24 mouse cellular contexts compared by ENCODE assay signal in genomic region chr2:59359760-59360342, GRCm38 (mm10).
DNase-seq lines count a peak whose midpoint lies in the region; ATAC-seq and TF ChIP-seq lines count a peak whose summit lies in the region.
"Had no signal": no experiment of that assay in that cellular context is flagged by ENCODE, and none has a peak within 500 bp of the region (broad histone marks: within the 10 kb centered on the region; RNA-seq: fewer than 3 reads in every experiment).

No protein-coding gene starts in this region.

- no peaks in the 10 kb centered on the region for H3K27me3 ChIP-seq in forebrain, embryonic 15.5 days
- no peaks in the 10 kb centered on the region for H3K27me3 ChIP-seq in forebrain, embryonic 11.5 days (ENCODE audit: control insufficient read depth, insufficient read depth, low read length)
- H3K27me3 ChIP-seq in hindbrain, embryonic 14.5 days (ENCODE audit: control insufficient read depth, insufficient read depth, low read length) = no peaks in the 10 kb centered on the region
- H3K27me3 ChIP-seq in hindbrain, embryonic 10.5 days (ENCODE audit: insufficient read depth, poor library complexity, severe bottlenecking) = no peaks in the 10 kb centered on the region
- no peaks in the 10 kb centered on the region for H3K27me3 ChIP-seq in midbrain, embryonic 11.5 days (ENCODE audit: control insufficient read depth, insufficient read depth, low read length)
- H3K27me3 ChIP-seq in midbrain, embryonic 16.5 days (ENCODE audit: control insufficient read depth, insufficient read depth, low read depth, low read length) = no peaks in the 10 kb centered on the region
- H3K27me3 ChIP-seq in forebrain, postnatal 0 days (ENCODE audit: insufficient read depth, low read length) = no peaks in the 10 kb centered on the region
- H3K27me3 ChIP-seq in limb, embryonic 10.5 days (ENCODE audit: low read depth, poor library complexity, severe bottlenecking) = no peaks in the 10 kb centered on the region
- H3K27me3 ChIP-seq: CH12.LX; embryonic facial prominence, embryonic 13.5 days; heart, embryonic 15.5 days; Patski had no signal

- no peak for DNase-seq in forebrain, embryonic 11.5 days (ENCODE audit: low spot score)
- no peak for DNase-seq in hindbrain, embryonic 14.5 days (ENCODE audit: low spot score)
- no peak for DNase-seq in hindbrain, embryonic 10.5 days (ENCODE audit: low spot score)
- peak; percentile 14 for DNase-seq in midbrain, embryonic 11.5 days (ENCODE audit: low spot score, missing footprints)
- peak; percentile 46 for DNase-seq in forebrain, postnatal 0 days
- no peak for DNase-seq in limb, embryonic 10.5 days (ENCODE audit: low spot score)
- DNase-seq: adrenal gland, postnatal 14 days; cerebellum, adult 18-20 months; cerebellum, adult 9-11 months; cerebellum, postnatal 36 days; gastrocnemius, adult 2 months; gastrocnemius, postnatal 36 days; heart, adult 18-20 months; heart, postnatal 14 days; kidney, adult 2 months had no signal

- H3K9me3 ChIP-seq in forebrain, embryonic 15.5 days = no peaks in the 10 kb centered on the region
- no peaks in the 10 kb centered on the region for H3K9me3 ChIP-seq in forebrain, embryonic 11.5 days (ENCODE audit: control insufficient read depth, low read length)
- H3K9me3 ChIP-seq in hindbrain, embryonic 14.5 days (ENCODE audit: control insufficient read depth, low read length) = no peaks in the 10 kb centered on the region
- no peaks in the 10 kb centered on the region for H3K9me3 ChIP-seq in hindbrain, embryonic 10.5 days
- no peaks in the 10 kb centered on the region for H3K9me3 ChIP-seq in midbrain, embryonic 11.5 days (ENCODE audit: control insufficient read depth, low read length)
- H3K9me3 ChIP-seq in midbrain, embryonic 16.5 days (replicated peaks; ENCODE audit: control insufficient read depth, low read length, poor library complexity, severe bottlenecking) = no peaks in the 10 kb centered on the region
- H3K9me3 ChIP-seq in forebrain, postnatal 0 days (ENCODE audit: low read length) = no peaks in the 10 kb centered on the region
- no peaks in the 10 kb centered on the region for H3K9me3 ChIP-seq in limb, embryonic 10.5 days (replicated peaks)
- H3K9me3 ChIP-seq: embryonic facial prominence, embryonic 13.5 days; heart, embryonic 15.5 days had no signal

- no peak overlapping the region; the same call in 1 of the 2 replicates for H3K27ac ChIP-seq in forebrain, embryonic 15.5 days (replicated peaks)
- no peak overlapping the region for H3K27ac ChIP-seq in forebrain, embryonic 11.5 days (ENCODE audit: low read depth, low read length)
- H3K27ac ChIP-seq in hindbrain, embryonic 14.5 days = no peak overlapping the region
- no peak overlapping the region for H3K27ac ChIP-seq in hindbrain, embryonic 10.5 days
- H3K27ac ChIP-seq in midbrain, embryonic 11.5 days (ENCODE audit: low read depth, low read length) = no peak overlapping the region
- H3K27ac ChIP-seq in midbrain, embryonic 16.5 days (ENCODE audit: low read length) = no peak overlapping the region
- H3K27ac ChIP-seq in forebrain, postnatal 0 days (ENCODE audit: low read depth, low read length) = no peak overlapping the region; the same call in 1 of the 2 replicates
- no peak overlapping the region for H3K27ac ChIP-seq in limb, embryonic 10.5 days
- H3K27ac ChIP-seq: embryonic facial prominence, embryonic 13.5 days; gastrocnemius, adult 2 months; heart, embryonic 15.5 days had no signal

- H3K4me1 ChIP-seq in forebrain, embryonic 15.5 days = peaks cover 4% of the 10 kb centered on the region; the same call in 1 of the 2 replicates
- no peaks in the 10 kb centered on the region for H3K4me1 ChIP-seq in forebrain, embryonic 11.5 days (replicated peaks; ENCODE audit: control insufficient read depth, insufficient read depth, low read length)
- no peaks in the 10 kb centered on the region for H3K4me1 ChIP-seq in hindbrain, embryonic 14.5 days (replicated peaks; ENCODE audit: control insufficient read depth, insufficient read depth, low read length)
- H3K4me1 ChIP-seq in hindbrain, embryonic 10.5 days (replicated peaks) = peaks cover 11% of the 10 kb centered on the region
- H3K4me1 ChIP-seq in midbrain, embryonic 11.5 days (ENCODE audit: control insufficient read depth, insufficient read depth, low read length) = no peaks in the 10 kb centered on the region
- H3K4me1 ChIP-seq in midbrain, embryonic 16.5 days (ENCODE audit: control insufficient read depth, insufficient read depth, low read length) = no peaks in the 10 kb centered on the region; the same call in 1 of the 2 replicates
- 0 out of 2 replicates have a peak, but pooled peaks cover 5% of the 10 kb centered on the region for H3K4me1 ChIP-seq in forebrain, postnatal 0 days (ENCODE audit: insufficient read depth)
- no peaks in the 10 kb centered on the region; the same call in 1 of the 2 replicates for H3K4me1 ChIP-seq in limb, embryonic 10.5 days

- H3K4me3 ChIP-seq in forebrain, embryonic 15.5 days = no peak overlapping the region
- no peak overlapping the region for H3K4me3 ChIP-seq in forebrain, embryonic 11.5 days (ENCODE audit: low read depth, low read length)
- no peak overlapping the region for H3K4me3 ChIP-seq in hindbrain, embryonic 14.5 days (replicated peaks; ENCODE audit: low read length)
- H3K4me3 ChIP-seq in hindbrain, embryonic 10.5 days = no peak overlapping the region
- no peak overlapping the region for H3K4me3 ChIP-seq in midbrain, embryonic 11.5 days (ENCODE audit: low read depth, low read length)
- H3K4me3 ChIP-seq in midbrain, embryonic 16.5 days (ENCODE audit: low read depth, low read length) = no peak overlapping the region
- no peak overlapping the region for H3K4me3 ChIP-seq in forebrain, postnatal 0 days (ENCODE audit: low read depth, low read length)
- no peak overlapping the region for H3K4me3 ChIP-seq in limb, embryonic 10.5 days
- H3K4me3 ChIP-seq: embryonic facial prominence, embryonic 13.5 days; gastrocnemius, adult 2 months; heart, embryonic 15.5 days had no signal

- no peak overlapping the region for H3K4me2 ChIP-seq in forebrain, embryonic 15.5 days (replicated peaks)
- H3K4me2 ChIP-seq in forebrain, embryonic 11.5 days (ENCODE audit: low read depth, low read length, severe bottlenecking) = no peak overlapping the region
- no peak overlapping the region for H3K4me2 ChIP-seq in hindbrain, embryonic 14.5 days (replicated peaks)
- no peak overlapping the region for H3K4me2 ChIP-seq in midbrain, embryonic 11.5 days
- H3K4me2 ChIP-seq in midbrain, embryonic 16.5 days (ENCODE audit: low read length) = no peak overlapping the region
- H3K4me2 ChIP-seq in forebrain, postnatal 0 days (ENCODE audit: low read depth) = no peak overlapping the region
- H3K4me2 ChIP-seq: embryonic facial prominence, embryonic 13.5 days; heart, embryonic 11.5 days; heart, embryonic 15.5 days had no signal

- WGBS in forebrain, embryonic 15.5 days = 53% methylated on average over 9 of the region's 9 CpGs
- 79% methylated on average over 9 of the region's 9 CpGs for WGBS in forebrain, embryonic 11.5 days
- WGBS in hindbrain, embryonic 14.5 days = 73% methylated on average over 9 of the region's 9 CpGs
- WGBS in hindbrain, embryonic 10.5 days = 82% methylated on average over 9 of the region's 9 CpGs
- 83% methylated on average over 9 of the region's 9 CpGs for WGBS in midbrain, embryonic 11.5 days
- WGBS in midbrain, embryonic 16.5 days = 75% methylated on average over 9 of the region's 9 CpGs
- 52% methylated on average over 9 of the region's 9 CpGs for WGBS in forebrain, postnatal 0 days
- 86% methylated on average over 9 of the region's 9 CpGs for WGBS in limb, embryonic 10.5 days

- H3K9ac ChIP-seq in forebrain, embryonic 15.5 days (replicated peaks) = no peak overlapping the region
- H3K9ac ChIP-seq in forebrain, embryonic 11.5 days (ENCODE audit: low read length) = no peak overlapping the region
- H3K9ac ChIP-seq in hindbrain, embryonic 14.5 days = no peak overlapping the region
- H3K9ac ChIP-seq in midbrain, embryonic 11.5 days (ENCODE audit: low read length) = no peak overlapping the region
- H3K9ac ChIP-seq in midbrain, embryonic 16.5 days (ENCODE audit: low read depth, low read length) = no peak overlapping the region
- no peak overlapping the region for H3K9ac ChIP-seq in forebrain, postnatal 0 days
- H3K9ac ChIP-seq: embryonic facial prominence, embryonic 13.5 days; heart, embryonic 15.5 days had no signal

- TF ChIP-seq CTCF in forebrain, postnatal 0 days (IDR thresholded peaks at IDR 0.05; ENCODE audit: low read depth) = no peak

- ATAC-seq in forebrain, embryonic 15.5 days (replicated peaks) = peak; percentile 53; the same call in 1 of the 2 replicates
- ATAC-seq in forebrain, embryonic 11.5 days (replicated peaks; ENCODE audit: low FRiP score) = no peak
- peak; percentile 13; the same call in 1 of the 2 replicates for ATAC-seq in hindbrain, embryonic 14.5 days (ENCODE audit: low FRiP score)
- ATAC-seq in midbrain, embryonic 11.5 days (ENCODE audit: low FRiP score) = no peak
- no peak for ATAC-seq in midbrain, embryonic 16.5 days
- ATAC-seq in forebrain, postnatal 0 days = peak; percentile 75
- ATAC-seq: activated CD4-positive, CD25-positive, alpha-beta regulatory T cell, adult 4 months; intestine, embryonic 16.5 days; Patski had no signal

- H3K36me3 ChIP-seq in forebrain, embryonic 15.5 days = 0 out of 2 replicates have a peak, but pooled peaks cover 3% of the 10 kb centered on the region
- no peaks in the 10 kb centered on the region for H3K36me3 ChIP-seq in forebrain, embryonic 11.5 days (ENCODE audit: control insufficient read depth, insufficient read depth, low read length)
- H3K36me3 ChIP-seq in hindbrain, embryonic 14.5 days (replicated peaks; ENCODE audit: control insufficient read depth, insufficient read depth) = peaks cover 15% of the 10 kb centered on the region; the same call in 1 of the 2 replicates
- peaks cover 16% of the 10 kb centered on the region for H3K36me3 ChIP-seq in hindbrain, embryonic 10.5 days
- H3K36me3 ChIP-seq in midbrain, embryonic 11.5 days (ENCODE audit: control insufficient read depth, insufficient read depth, low read length) = no peaks in the 10 kb centered on the region
- 0 out of 2 replicates have a peak, but pooled peaks cover 2% of the 10 kb centered on the region for H3K36me3 ChIP-seq in midbrain, embryonic 16.5 days (ENCODE audit: control insufficient read depth, insufficient read depth, low read length)
- peaks cover 7% of the 10 kb centered on the region; the same call in 1 of the 2 replicates for H3K36me3 ChIP-seq in forebrain, postnatal 0 days (ENCODE audit: insufficient read depth)
- H3K36me3 ChIP-seq in limb, embryonic 10.5 days = peaks cover 8% of the 10 kb centered on the region

Comparison
In these comparisons a context has a peak if more than half of its experiments do, and no peak if none do; other contexts are left out.
1. ATAC-seq: peak in forebrain, embryonic 15.5 days (single experiment), hindbrain, embryonic 14.5 days (single experiment) and forebrain, postnatal 0 days (single experiment); none in forebrain, embryonic 11.5 days (single experiment), midbrain, embryonic 11.5 days (single experiment) and midbrain, embryonic 16.5 days (single experiment).
2. DNase-seq: peak in midbrain, embryonic 11.5 days (single experiment) and forebrain, postnatal 0 days (single experiment); none in forebrain, embryonic 11.5 days (single experiment), hindbrain, embryonic 14.5 days (single experiment), hindbrain, embryonic 10.5 days (single experiment) and limb, embryonic 10.5 days (single experiment).